Mouse (Mus musculus) limb, embryonic 15.5 days (tissue): Measurements from ENCODE around the gene Bcl11b. TPM values are rescaled to one million over a fixed set of nuclear protein-coding genes. Genes with fewer than 3 reads are reported as not detected.

Source experiments
- ATAC-seq: fragments of 200-750 bp; cut with Nextera tagmentation; 2 replicates; pipeline ENCODE4 v1.8.0; 2017; ENCODE audit warnings: low read depth, moderate TSS enrichment; ENCODE audit not compliant: insufficient number of reproducible peaks, low FRiP score, low TSS enrichment
- H3K27ac ChIP-seq: fragments of 300-500 bp; sonication (generic); 2 replicates; pipeline ENCODE4 v1.5.1; 2015; ENCODE audit warnings: moderate library complexity, mild to moderate bottlenecking, inconsistent platforms
- H3K27me3 ChIP-seq: fragments of 300-500 bp; sonication (generic); 2 replicates; pipeline ENCODE4 v1.6.1; 2015; ENCODE audit warnings: inconsistent platforms
- H3K36me3 ChIP-seq: fragments of 300-500 bp; sonication (generic); 2 replicates; pipeline ENCODE4 v1.6.1; 2015; ENCODE audit warnings: inconsistent platforms
- H3K4me1 ChIP-seq: fragments of 300-500 bp; sonication (generic); 2 replicates; pipeline ENCODE4 v1.6.1; 2015; ENCODE audit warnings: inconsistent platforms
- H3K4me2 ChIP-seq: fragments of 300-500 bp; sonication (generic); 2 replicates; pipeline ENCODE4 v1.6.1; 2015; ENCODE audit warnings: mild to moderate bottlenecking, inconsistent platforms
- H3K4me3 ChIP-seq: fragments of 300-500 bp; sonication (generic); 2 replicates; pipeline ENCODE4 v1.5.1; 2015; ENCODE audit warnings: mild to moderate bottlenecking, inconsistent platforms
- H3K9ac ChIP-seq: fragments of 300-500 bp; sonication (generic); 2 replicates; pipeline ENCODE4 v1.6.1; 2015; ENCODE audit warnings: inconsistent platforms
- H3K9me3 ChIP-seq: fragments of 300-500 bp; sonication (generic); 2 replicates; pipeline ENCODE4 v1.6.1; 2016; ENCODE audit warnings: inconsistent platforms
- WGBS: fragments of 180-500 bp; shearing (Covaris S2); methylation state at CpG from one replicate; pipeline ENCODE4 v1.1.7; 2015; 5-methylcytosine and 5-hydroxymethylcytosine counted together
- polyA plus RNA-seq: library from polyadenylated mRNA; unstranded; fragments of >200 nt; fragmentation: Nextera tagmentation; extraction: Ambion mirVana; gene quantifications from 2 replicates; pipeline ENCODE4 v1.2.1, GENCODE M21; 2015

Gene Bcl11b
- polyA plus RNA-seq, 1 experiment from 2014 or later: 19.9 TPM

DNA sequence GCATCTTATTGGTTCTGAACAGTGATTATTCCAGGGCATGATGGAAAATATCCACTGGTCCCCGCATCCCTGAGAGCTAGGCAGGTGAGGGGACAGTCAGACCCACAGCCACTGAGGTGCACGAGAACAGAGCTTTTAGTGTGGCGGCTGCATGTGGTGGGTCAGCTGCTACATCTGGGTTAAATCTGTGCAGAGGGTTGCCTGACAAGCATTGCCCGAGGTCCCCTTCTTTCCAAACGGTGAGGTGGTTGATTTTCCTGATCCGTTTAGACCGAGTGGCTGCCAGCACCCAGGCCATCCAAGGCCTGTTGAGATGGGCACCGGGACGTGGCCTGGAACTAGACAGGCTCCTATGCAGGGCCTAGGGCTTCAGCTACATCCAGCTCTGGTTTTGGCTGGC is 121.7 kb downstream of the Bcl11b start:
- Histone ChIP-seq H3K9me3 (no peaks in the 10 kb centered on the region), H3K4me1 (peaks cover 31% of the 10 kb centered on the region), H3K27me3 (no peaks in the 10 kb centered on the region), H3K36me3 (no peaks in the 10 kb centered on the region), H3K4me2 (no peak overlapping the region), H3K4me3 (no peak overlapping the region), H3K9ac (no peak overlapping the region), H3K27ac (no peak overlapping the region)
- ATAC-seq: no peak
- 47% methylated on average over 9 of the region's 9 CpGs for WGBS

DNA sequence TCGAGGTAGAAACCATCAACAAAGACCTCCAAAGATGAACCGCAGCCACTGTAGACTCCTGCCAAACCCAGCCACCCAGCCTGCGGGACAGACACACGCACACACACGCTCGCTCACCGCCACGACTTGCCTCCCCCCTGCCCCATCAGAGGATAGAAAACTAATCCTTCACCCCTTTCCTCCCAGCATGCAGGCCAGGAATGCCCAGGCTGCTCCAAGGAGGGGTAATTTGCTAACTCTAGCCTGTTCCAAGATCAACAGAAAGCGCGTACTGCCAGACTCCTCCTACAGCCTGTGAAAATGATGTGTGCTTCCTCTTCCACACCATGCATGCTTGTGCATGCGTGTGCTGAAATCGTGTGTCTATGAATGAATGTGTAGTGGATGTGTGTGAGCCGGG is 122.7 kb downstream of the Bcl11b start:
- Histone ChIP-seq H3K4me2 (no peak overlapping the region), H3K9ac (no peak overlapping the region), H3K27me3 (no peaks in the 10 kb centered on the region), H3K4me1 (peaks cover 39% of the 10 kb centered on the region), H3K9me3 (no peaks in the 10 kb centered on the region), H3K36me3 (no peaks in the 10 kb centered on the region), H3K27ac (no peak overlapping the region), H3K4me3 (no peak overlapping the region)
- no peak for ATAC-seq
- WGBS: 44% methylated on average over 13 of the region's 13 CpGs

DNA sequence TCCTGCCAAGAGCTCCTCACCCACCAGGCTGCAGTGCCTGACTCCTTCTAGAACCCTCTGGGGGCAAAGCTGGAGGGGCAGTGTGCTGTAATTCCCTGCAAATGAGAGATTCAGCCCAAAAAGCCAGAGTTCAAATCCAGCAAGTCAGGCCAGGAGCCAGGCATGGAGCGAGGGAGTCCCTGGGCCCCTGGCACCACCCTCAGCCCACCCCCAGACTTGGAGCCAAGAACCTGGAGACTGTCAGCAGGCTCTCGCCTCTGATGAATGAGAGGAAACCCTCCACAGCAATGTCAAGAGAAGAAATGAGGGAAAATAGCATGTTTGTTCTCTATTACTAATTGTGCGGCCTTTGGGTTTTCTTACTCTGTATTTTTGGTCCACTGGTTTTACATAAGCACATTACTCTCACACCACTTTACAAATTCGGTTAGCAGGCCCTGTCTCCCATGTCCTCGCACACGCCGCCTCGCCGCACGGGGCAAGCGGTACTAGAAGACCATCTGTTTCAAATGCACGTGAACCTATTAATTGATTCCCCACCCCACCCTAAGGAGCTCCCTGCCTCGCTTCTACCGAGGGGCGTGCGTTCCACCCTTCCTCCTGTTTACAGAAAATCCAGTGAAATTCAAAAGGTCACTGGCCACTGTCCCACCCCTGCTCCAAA is 124.2 kb downstream of the Bcl11b start:
- peaks cover 42% of the 10 kb centered on the region for H3K4me1 ChIP-seq
- H3K27ac ChIP-seq: no peak overlapping the region

DNA sequence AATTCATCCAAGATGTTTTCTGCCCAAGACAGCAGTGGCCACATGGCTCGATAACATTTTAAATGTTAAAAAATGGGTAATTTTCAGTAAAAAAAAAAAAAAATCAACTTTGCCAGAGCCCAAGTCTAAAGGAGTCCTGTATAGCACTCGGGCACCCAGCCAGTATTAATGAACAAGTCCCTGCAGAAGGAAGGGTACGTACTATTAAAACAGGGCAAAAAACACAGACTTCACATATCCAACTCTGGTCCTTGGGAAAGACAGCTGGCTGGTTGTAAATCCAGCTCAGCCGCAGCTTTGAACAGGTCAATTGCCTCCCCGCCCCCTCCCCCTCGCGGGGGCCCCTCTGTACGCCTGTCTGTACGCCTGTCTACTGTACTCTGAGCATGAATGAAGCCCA is 127.2 kb downstream of the Bcl11b start:
- Histone ChIP-seq H3K9ac (no peak overlapping the region), H3K4me1 (peaks cover 30% of the 10 kb centered on the region), H3K4me3 (no peak overlapping the region), H3K9me3 (no peaks in the 10 kb centered on the region), H3K36me3 (no peaks in the 10 kb centered on the region), H3K27me3 (no peaks in the 10 kb centered on the region), H3K27ac (peak overlapping the region; percentile 61), H3K4me2 (no peak overlapping the region)
- 15% methylated on average over 9 of the region's 9 CpGs for WGBS
- ATAC-seq: 0 out of 2 replicates have a peak, but pooled peaks have one; percentile 15

More for the DNA sequence above, 124.2 kb downstream of the Bcl11b start:
- no peak overlapping the region for H3K4me3 ChIP-seq
- H3K4me2 ChIP-seq: no peak overlapping the region
- no peaks in the 10 kb centered on the region for H3K9me3 ChIP-seq
- ATAC-seq: no peak
- no peaks in the 10 kb centered on the region for H3K27me3 ChIP-seq
- WGBS: 76% methylated on average over 16 of the region's 16 CpGs
- no peak overlapping the region for H3K9ac ChIP-seq
- no peaks in the 10 kb centered on the region for H3K36me3 ChIP-seq

DNA sequence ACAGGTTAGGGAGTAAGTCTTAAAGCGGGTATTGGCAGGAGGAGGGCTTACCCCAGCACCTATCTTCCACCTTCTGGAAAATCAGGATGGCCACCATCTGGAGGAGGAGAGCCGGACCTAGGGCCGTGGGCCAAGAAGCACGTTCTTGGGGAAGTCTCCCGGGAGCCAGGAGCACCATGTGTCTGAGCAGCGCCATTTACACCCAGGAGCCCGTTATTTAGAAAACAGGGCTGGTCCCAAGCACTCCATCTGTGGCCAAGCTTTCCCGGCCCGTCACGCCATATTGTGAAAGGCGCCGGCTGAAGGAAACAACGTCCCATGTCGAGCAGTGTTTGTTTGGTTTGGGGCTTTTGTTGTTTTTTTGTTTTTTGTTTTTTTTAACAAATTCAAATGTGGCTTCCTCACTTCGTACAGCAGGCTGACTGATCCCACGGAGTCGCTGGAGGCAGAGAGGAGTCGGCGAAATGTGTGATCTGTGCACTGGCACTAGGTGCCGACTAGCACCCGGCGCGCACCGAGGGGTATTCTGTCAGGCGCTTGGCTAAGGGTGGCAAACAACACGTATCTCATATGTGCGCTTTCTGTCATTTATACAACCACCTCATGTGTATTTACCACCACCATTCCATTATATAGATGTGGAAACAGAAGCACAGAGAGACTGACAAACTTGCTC is 128.8 kb downstream of the Bcl11b start:
- H3K9ac ChIP-seq: no peak overlapping the region
- H3K4me1 ChIP-seq: peaks cover 20% of the 10 kb centered on the region
- ATAC-seq: no peak
- H3K36me3 ChIP-seq: no peaks in the 10 kb centered on the region
- no peaks in the 10 kb centered on the region for H3K9me3 ChIP-seq
- no peaks in the 10 kb centered on the region for H3K27me3 ChIP-seq
- H3K4me3 ChIP-seq: no peak overlapping the region
- 87% methylated on average over 27 of the region's 27 CpGs for WGBS
- no peak overlapping the region for H3K4me2 ChIP-seq
- no peak overlapping the region for H3K27ac ChIP-seq

DNA sequence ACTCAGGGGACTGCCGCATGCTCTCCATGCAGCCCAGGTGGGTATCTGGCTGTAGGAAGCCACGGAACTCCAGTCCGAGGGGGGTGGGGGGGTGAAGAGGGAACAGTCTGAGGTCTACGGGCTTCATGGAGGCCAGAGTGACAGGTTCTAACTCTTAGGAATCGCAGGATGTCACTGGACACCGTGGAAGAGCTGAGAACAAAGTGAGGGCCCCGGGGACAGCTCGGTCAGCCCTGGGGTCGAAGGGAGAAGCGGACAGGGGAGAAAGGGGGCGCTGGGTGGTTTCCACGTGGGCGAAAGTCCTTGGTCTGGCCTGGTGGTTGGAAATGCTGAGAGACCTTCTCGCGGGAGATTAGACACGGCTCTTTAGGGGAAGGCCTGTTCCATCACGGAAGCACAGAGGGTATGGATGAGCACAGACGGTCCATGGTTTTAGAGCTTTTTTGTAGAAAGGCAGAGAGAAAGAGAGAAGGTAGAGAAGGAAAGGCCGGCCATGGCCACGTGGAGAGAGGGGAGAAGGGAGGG is 133.8 kb downstream of the Bcl11b start:
- Histone ChIP-seq H3K36me3 (no peaks in the 10 kb centered on the region), H3K4me3 (no peak overlapping the region), H3K9ac (no peak overlapping the region), H3K27me3 (no peaks in the 10 kb centered on the region), H3K27ac (no peak overlapping the region), H3K9me3 (no peaks in the 10 kb centered on the region), H3K4me2 (no peak overlapping the region), H3K4me1 (no peaks in the 10 kb centered on the region)
- no peak for ATAC-seq
- 82% methylated on average over 20 of the region's 20 CpGs for WGBS

DNA sequence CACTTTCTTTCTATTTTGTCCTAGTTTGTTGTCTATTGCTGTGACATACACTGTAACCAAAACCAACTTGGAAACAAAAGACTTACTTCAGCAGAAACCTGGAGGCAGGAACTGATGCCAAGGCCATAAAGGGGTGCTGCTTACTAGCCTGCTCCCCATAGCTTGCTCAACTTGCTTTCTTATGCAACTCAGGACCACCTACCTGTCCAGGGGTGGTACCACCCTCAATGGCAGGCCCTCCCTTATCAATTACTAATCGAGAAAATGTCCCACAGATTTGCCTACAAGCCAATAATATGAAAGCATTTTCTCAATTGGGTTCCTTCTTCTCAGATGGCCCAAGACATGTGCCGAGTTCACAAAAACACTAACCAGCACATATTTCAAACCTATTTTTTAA is 135.1 kb downstream of the Bcl11b start:
- 91% methylated on average over 2 of the region's 2 CpGs for WGBS
- Histone ChIP-seq H3K4me2 (no peak overlapping the region), H3K4me3 (no peak overlapping the region), H3K9ac (no peak overlapping the region), H3K27ac (no peak overlapping the region), H3K27me3 (no peaks in the 10 kb centered on the region), H3K9me3 (no peaks in the 10 kb centered on the region), H3K36me3 (no peaks in the 10 kb centered on the region), H3K4me1 (no peaks in the 10 kb centered on the region)
- ATAC-seq: no peak

Other genes starting within 250 kb of the Bcl11b start
- gene Setd3, start 175.7 kb upstream of the Bcl11b start, polyA plus RNA-seq: 87.1 and 87.2 TPM in 2 replicates
- 2.4 and 3.4 TPM in 2 replicates for gene Ccnk, start 176.0 kb upstream of the Bcl11b start, polyA plus RNA-seq